Mouse (Mus musculus): ENCODE data around the gene Creb5.

- TF ChIP-seq CTCF (IDR thresholded peaks at IDR 0.05; ENCODE audit: control insufficient read depth, insufficient read depth, insufficient read length) (no peak), MYOD1 (IDR thresholded peaks at IDR 0.05; ENCODE audit: control insufficient read depth, insufficient read length, low read depth) (no peak), MYOG (IDR thresholded peaks at IDR 0.05; ENCODE audit: control insufficient read depth, extremely low read depth, insufficient read length) (no peak), USF1 (IDR thresholded peaks at IDR 0.05; ENCODE audit: low read depth) (no peak)
Observed at GRCm38 (mm10) chr6:53455442-53455841, 168.4 kb downstream of the Creb5 start.
